Mouse (Mus musculus): ENCODE results near the gene Gm19410.

Gm19410 gene

DNA sequence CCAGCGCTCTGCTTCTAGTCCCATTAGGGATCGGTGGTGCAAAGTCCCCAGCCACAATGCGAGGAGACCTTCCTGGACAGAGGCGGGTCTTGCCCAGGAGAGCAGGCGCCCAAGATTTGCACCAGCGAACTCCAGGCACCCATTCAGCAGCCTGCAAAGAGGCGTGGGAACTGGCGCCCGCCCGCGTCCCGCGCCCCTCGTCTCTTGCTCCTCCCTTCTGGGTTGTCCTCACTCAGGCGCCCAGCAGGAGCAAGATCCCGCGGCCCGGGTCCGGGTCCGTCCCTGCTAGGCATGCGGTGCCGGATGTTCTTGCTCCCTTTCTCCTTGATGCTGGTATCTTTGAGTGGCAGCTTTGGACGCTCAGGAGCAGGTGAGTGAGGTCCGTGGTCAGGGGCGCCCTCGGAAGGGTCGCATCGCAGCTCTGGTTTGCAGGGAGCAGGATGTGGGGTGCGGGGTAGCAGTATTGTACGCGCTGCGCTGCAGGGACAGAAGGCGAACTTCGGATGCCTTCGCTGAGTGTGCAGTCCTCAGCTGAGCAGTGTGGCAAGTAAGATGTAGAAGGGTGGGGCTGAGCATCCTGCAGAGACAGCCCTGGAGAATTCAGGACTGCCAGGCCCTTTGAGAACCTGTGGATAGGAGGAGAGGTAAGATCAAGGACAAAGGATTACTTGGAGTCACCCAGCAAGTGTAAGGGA is at the start of gene Gm19410:
Gene Gm19410, plus strand, starts transcription at position 292 of the 695 bp plus-strand sequence.
- in situ Hi-C loops (cut with MboI; ENCODE audit: low sequenced_read_pairs) = no loop called here

DNA sequence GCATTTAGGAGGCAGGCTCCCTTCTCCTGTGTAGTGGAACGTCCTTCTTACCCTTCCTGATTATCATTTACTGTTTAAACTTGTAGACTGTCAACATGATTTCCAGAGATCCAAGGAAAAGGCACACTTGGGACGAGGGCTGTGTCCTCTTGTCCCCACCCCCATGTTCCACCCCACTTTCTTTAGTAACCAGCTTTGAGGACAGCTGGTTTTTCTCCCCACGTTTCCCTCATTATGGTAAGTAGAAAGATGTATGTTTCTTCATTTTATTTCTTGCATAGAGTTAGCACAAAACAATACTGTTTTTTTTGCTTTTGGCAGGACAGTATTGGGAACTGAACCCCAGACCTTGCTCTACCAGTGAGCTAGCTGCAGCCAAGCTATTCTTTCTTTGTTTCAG is 34.8 kb upstream of the Gm19410 start:
- in situ Hi-C loops (cut with MboI; ENCODE audit: low sequenced_read_pairs) = loop anchor here (25.0 kb wide), 1 partner anchor 607 kb away; no protein-coding TSS in a partner anchor

DNA sequence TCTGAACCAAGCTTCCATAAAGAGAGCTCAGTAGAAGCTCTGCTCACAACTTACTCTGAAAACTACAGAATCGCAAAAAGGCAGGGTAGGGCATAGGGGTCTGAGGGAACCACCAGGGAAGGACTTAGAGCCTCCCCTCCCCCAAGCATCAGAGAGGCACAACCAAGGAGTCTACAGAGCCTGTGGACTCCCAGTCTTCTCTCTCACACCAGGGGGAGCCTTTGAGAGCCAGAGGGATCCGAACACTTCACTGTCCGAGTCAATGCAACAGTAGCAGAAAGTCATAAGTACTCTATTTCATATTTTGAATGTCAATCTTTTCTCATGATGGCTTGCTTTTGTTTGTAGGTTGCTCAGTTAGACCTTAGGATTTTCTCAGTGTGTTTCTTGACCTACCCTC is 30.2 kb upstream of the Gm19410 start:
- in situ Hi-C loops (cut with MboI; ENCODE audit: low sequenced_read_pairs) = loop anchor here (25.0 kb wide), 1 partner anchor 602 kb away; no protein-coding TSS in a partner anchor

DNA sequence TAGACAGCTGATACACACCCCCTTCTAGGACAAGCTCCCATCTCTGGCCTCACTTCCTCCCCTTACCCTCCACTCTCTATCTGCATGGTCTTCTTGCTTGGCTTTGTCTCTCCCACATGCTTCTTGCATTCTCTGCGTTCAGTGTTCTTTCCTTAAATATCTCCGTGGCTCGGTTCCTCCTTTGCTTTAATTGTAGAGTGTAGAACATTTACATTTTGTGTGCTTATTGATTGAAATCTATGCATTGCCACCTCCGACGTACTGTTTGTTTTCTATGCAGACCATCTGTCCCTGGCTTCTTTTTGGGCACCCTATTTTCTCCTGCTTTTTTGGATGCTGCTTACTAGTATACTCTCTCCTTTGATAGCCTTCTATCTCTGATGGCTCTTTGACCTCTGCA is 9.4 kb upstream of the Gm19410 start:
- in situ Hi-C loops (cut with MboI; ENCODE audit: low sequenced_read_pairs) = no loop called here

DNA sequence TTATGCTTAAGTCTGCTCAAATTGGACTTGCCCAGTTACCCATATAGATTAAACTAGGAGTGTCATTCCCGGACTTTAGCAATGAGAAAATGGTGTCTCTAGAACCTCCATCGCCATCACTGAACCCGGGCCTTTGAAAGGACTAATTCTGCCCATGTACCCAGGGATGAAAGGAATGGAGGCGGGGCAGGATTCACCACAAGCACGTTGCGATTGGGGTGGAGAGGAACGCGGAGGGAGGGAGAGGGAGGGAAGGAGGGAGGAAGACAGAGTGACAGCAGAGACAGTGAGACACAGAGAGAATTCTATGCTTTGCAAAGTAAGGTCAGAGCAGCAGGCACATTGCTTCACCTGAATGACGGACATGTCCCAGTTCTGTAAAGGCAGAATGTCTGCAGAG is 570 bp upstream of the Gm19410 start:
- in situ Hi-C loops (cut with MboI; ENCODE audit: low sequenced_read_pairs) = no loop called here

DNA sequence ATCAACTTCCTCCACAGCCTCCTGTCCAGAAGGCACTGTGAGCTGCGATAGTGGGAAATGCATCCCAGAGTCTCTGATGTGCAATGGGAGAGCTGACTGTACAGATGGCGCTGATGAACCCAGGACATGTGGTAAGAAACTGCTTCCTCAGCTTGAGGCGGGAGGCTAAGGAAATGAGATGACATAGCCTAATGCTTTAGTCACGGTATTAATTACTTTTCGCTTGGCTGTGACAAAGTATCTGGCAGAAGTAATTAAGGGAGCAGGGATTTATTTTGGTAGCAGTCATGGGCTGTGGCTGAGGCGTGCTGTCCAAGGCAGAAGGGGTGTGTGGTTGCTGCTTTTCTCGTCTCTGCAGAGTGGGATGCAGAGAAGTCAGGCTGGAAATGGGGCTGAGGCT is 7.9 kb downstream of the Gm19410 start:
- in situ Hi-C loops (cut with MboI; ENCODE audit: low sequenced_read_pairs) = no loop called here

Measured in CH12F3 (cell line).